ENCODE assay signal across 12 mouse cellular contexts in the genomic region with DNA sequence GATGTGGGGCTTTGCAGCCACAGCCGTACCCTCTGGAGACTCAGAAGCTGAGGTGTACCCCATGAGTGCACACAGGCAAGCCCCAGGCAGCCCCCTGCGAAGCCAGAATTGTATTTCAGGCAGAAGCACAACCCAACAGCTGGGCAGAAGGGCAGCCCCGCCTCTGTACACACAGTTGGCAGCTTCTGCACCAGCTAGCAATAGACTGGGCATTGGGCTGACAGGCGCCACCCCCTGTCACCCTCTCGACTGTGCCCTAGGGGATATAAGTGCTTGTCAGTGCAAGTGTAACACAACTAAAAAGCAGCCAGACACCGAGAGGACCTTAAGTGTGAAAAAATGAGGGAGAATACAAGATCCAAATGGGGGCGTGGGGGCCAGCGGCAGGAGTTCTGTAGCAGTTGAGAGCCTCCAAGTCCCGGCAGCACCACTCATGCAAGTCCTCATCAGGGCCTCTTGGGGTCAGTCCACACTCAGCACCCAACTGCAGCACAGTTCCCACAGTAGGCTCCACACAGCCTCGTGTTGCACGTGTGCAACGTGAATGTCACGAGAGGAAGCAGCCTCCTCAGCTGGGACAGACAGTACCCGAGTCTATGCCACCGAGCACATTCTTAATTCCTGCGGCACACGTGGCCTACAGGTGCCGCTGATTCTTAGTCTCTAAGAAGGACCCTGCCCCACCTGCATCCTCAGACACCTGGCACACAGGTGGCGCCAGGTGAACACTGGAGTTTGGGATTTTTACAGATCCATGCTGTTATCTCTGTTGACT.
DNase-seq lines count a peak whose midpoint lies in the region; ATAC-seq and TF ChIP-seq lines count a peak whose summit lies in the region.
"Had no signal": no experiment of that assay in that cellular context is flagged by ENCODE, and none has a peak within 500 bp of the region (broad histone marks: within the 10 kb centered on the region; RNA-seq: fewer than 3 reads in every experiment).

No protein-coding gene starts in this region.

- H3K27me3 ChIP-seq in lung, embryonic 14.5 days (ENCODE audit: insufficient read depth, low read length): no peaks in the 10 kb centered on the region
- H3K27me3 ChIP-seq in forebrain, embryonic 14.5 days (replicated peaks; ENCODE audit: control insufficient read depth, insufficient read depth, low read length): no peaks in the 10 kb centered on the region
- H3K27me3 ChIP-seq in limb, embryonic 15.5 days: no peaks in the 10 kb centered on the region

- ATAC-seq in lung, embryonic 14.5 days (ENCODE audit: insufficient read depth): no peak
- no peak for ATAC-seq in forebrain, embryonic 14.5 days
- ATAC-seq in limb, embryonic 15.5 days (ENCODE audit: insufficient number of reproducible peaks, low FRiP score, low TSS enrichment, low read depth): no peak

- no peak for TF ChIP-seq CTCF in lung, embryonic 14.5 days (IDR thresholded peaks at IDR 0.05; ENCODE audit: low read depth)

- H3K27ac ChIP-seq in lung, embryonic 14.5 days (ENCODE audit: low read depth): peak overlapping the region; percentile 89
- H3K27ac ChIP-seq in forebrain, embryonic 14.5 days (ENCODE audit: low read depth, low read length): peak overlapping the region; percentile 71; the same call in 1 of the 2 replicates
- peak overlapping the region; percentile 96 for H3K27ac ChIP-seq in limb, embryonic 15.5 days
- H3K27ac ChIP-seq: hindbrain, embryonic 15.5 days had no signal

- peak; percentile 59 for DNase-seq in gastrocnemius, adult 18-20 months (ENCODE audit: low spot score)
- DNase-seq in gastrocnemius, postnatal 4 days (ENCODE audit: low spot score in 2 of 2): no peak
- no peak for DNase-seq in lung, embryonic 14.5 days
- DNase-seq in lung, postnatal 10 days: no peak
- no peak for DNase-seq in forebrain, embryonic 14.5 days (ENCODE audit: low spot score)
- DNase-seq in layer of hippocampus, postnatal 10 days (ENCODE audit: low spot score in 2 of 2): no peak
- no peak for DNase-seq in layer of hippocampus, postnatal 36 days
- DNase-seq: cerebellum, adult 11-12 months had no signal

- H3K4me1 ChIP-seq in lung, embryonic 14.5 days (ENCODE audit: insufficient read depth): peaks cover 60% of the 10 kb centered on the region
- H3K4me1 ChIP-seq in forebrain, embryonic 14.5 days (ENCODE audit: control insufficient read depth, insufficient read depth, low read length): peaks cover 50% of the 10 kb centered on the region
- peaks cover 98% of the 10 kb centered on the region for H3K4me1 ChIP-seq in limb, embryonic 15.5 days

- H3K4me2 ChIP-seq in lung, embryonic 14.5 days: peak overlapping the region; percentile 67
- no peak overlapping the region for H3K4me2 ChIP-seq in forebrain, embryonic 14.5 days (ENCODE audit: low read length)
- no peak overlapping the region for H3K4me2 ChIP-seq in limb, embryonic 15.5 days
- H3K4me2 ChIP-seq: hindbrain, embryonic 15.5 days; midbrain, embryonic 12.5 days had no signal

- WGBS in lung, embryonic 14.5 days: 59% methylated on average over 19 of the region's 19 CpGs
- WGBS in forebrain, embryonic 14.5 days: 69% methylated on average over 19 of the region's 19 CpGs
- WGBS in limb, embryonic 15.5 days: 52% methylated on average over 19 of the region's 19 CpGs

- H3K9ac ChIP-seq in lung, embryonic 14.5 days: peak overlapping the region; percentile 43; the same call in 1 of the 2 replicates
- 0 out of 2 replicates have a peak overlapping the region, but pooled peaks have one; percentile 21 for H3K9ac ChIP-seq in forebrain, embryonic 14.5 days (ENCODE audit: low read length)
- no peak overlapping the region for H3K9ac ChIP-seq in limb, embryonic 15.5 days
- H3K9ac ChIP-seq: hindbrain, embryonic 15.5 days; midbrain, embryonic 12.5 days had no signal

- H3K4me3 ChIP-seq in lung, embryonic 14.5 days (ENCODE audit: low read depth, low read length): no peak overlapping the region
- H3K4me3 ChIP-seq in forebrain, embryonic 14.5 days (ENCODE audit: low read depth, low read length): no peak overlapping the region
- no peak overlapping the region for H3K4me3 ChIP-seq in limb, embryonic 15.5 days
- H3K4me3 ChIP-seq: erythroblast, embryonic 14.5 days; hindbrain, embryonic 15.5 days; midbrain, embryonic 12.5 days had no signal

- peaks cover 9% of the 10 kb centered on the region for H3K36me3 ChIP-seq in lung, embryonic 14.5 days (ENCODE audit: insufficient read depth)
- no peaks in the 10 kb centered on the region for H3K36me3 ChIP-seq in forebrain, embryonic 14.5 days (ENCODE audit: control insufficient read depth, insufficient read depth, low read length)
- peaks cover 7% of the 10 kb centered on the region; the same call in 1 of the 2 replicates for H3K36me3 ChIP-seq in limb, embryonic 15.5 days
- H3K36me3 ChIP-seq: hindbrain, embryonic 15.5 days; midbrain, embryonic 12.5 days had no signal

- H3K9me3 ChIP-seq in lung, embryonic 14.5 days (ENCODE audit: low read depth, low read length): no peaks in the 10 kb centered on the region
- no peaks in the 10 kb centered on the region for H3K9me3 ChIP-seq in forebrain, embryonic 14.5 days (replicated peaks; ENCODE audit: control insufficient read depth, low read length)
- no peaks in the 10 kb centered on the region for H3K9me3 ChIP-seq in limb, embryonic 15.5 days
- H3K9me3 ChIP-seq: hindbrain, embryonic 15.5 days; midbrain, embryonic 12.5 days had no signal
